Mouse (Mus musculus) cortical plate, adult 2 months (tissue): ENCODE results near the gene Unc45a. TPM values are rescaled to one million over a fixed set of nuclear protein-coding genes. Genes with fewer than 3 reads are reported as not detected.

Source experiments
- H3K27ac ChIP-seq: fragments of 200-500 bp; 2 replicates; pipeline ENCODE4 v1.5.1; 2012; ENCODE audit warnings: low read length, control low read depth, inconsistent platforms; ENCODE audit not compliant: insufficient read depth
- H3K4me1 ChIP-seq: fragments of 200-500 bp; 2 replicates; pipeline ENCODE4 v1.6.1; 2011; ENCODE audit warnings: low read length; ENCODE audit not compliant: control insufficient read depth, insufficient read depth
- H3K4me3 ChIP-seq: fragments of 200-500 bp; 2 replicates; pipeline ENCODE4 v1.5.1; 2011; ENCODE audit warnings: mild to moderate bottlenecking, low read length, control low read depth; ENCODE audit not compliant: insufficient read depth
- CTCF ChIP-seq: fragments of 200-500 bp; IDR thresholded peaks from 2 replicates; pipeline ENCODE4 v1.5.1; 2011; ENCODE audit warnings: mild to moderate bottlenecking, control low read depth, low read length; ENCODE audit not compliant: insufficient read depth; ENCODE audit errors: extremely low read depth
- POLR2A ChIP-seq: fragments of 200-500 bp; IDR thresholded peaks from 2 replicates; pipeline ENCODE4 v1.6.1; 2011; ENCODE audit warnings: mild to moderate bottlenecking, low read length, control low read depth; ENCODE audit not compliant: insufficient read depth; ENCODE audit errors: extremely low read depth
- polyA plus RNA-seq: library from polyadenylated mRNA; depleted of rRNA; stranded (reverse); fragments of >200 nt; gene quantifications from 2 replicates; pipeline ENCODE4 v1.2.3, GENCODE M21; 2012

The Unc45a gene
- polyA plus RNA-seq, 1 experiment = 55.4 TPM

- H3K27ac ChIP-seq = no peak overlapping the region
- no peaks in the 10 kb centered on the region for H3K4me1 ChIP-seq
- no peak overlapping the region for H3K4me3 ChIP-seq
- no peak for TF ChIP-seq CTCF
- no peak for TF ChIP-seq POLR2A
Observed at GRCm38 (mm10) chr7:80317439-80318115, 23.2 kb downstream of the Unc45a start.

DNA sequence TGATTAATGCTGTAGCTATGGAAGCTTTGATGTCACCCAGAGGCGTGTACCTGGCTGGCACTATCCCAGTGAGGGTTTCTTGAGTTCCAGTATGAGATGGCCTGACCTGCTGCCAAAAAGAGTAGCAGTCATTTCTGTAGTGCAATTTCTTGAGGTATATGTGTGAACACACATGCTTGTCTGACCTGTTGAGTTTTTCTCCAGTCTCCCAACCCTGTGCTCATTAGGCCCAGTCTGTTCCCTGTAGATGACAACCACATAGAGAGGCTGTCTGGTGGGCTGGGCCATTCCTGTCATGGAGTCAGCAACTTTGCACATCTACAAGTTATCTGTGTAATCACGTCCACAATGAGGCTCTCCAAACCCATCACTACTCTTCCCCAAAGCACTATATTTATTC is 25.1 kb downstream of the Unc45a start:
- no peak overlapping the region for H3K27ac ChIP-seq
- H3K4me3 ChIP-seq = no peak overlapping the region
- no peak for TF ChIP-seq CTCF
- no peak for TF ChIP-seq POLR2A

GRCm38 (mm10) chr7:80310771-80311170 is 30.0 kb downstream of the Unc45a start:
- Histone ChIP-seq H3K27ac (no peak overlapping the region), H3K4me1 (no peaks in the 10 kb centered on the region), H3K4me3 (no peak overlapping the region)
- TF ChIP-seq POLR2A = no peak
- TF ChIP-seq CTCF = no peak

More for the DNA sequence above, 25.1 kb downstream of the Unc45a start:
- no peaks in the 10 kb centered on the region for H3K4me1 ChIP-seq

GRCm38 (mm10) chr7:80307766-80308165 is 33.0 kb downstream of the Unc45a start:
- TF ChIP-seq CTCF = no peak
- no peak for TF ChIP-seq POLR2A
- Histone ChIP-seq H3K4me1 (no peaks in the 10 kb centered on the region), H3K4me3 (no peak overlapping the region), H3K27ac (no peak overlapping the region)

- Histone ChIP-seq H3K27ac (no peak overlapping the region), H3K4me3 (no peak overlapping the region), H3K4me1 (no peaks in the 10 kb centered on the region)
- TF ChIP-seq POLR2A = no peak
- TF ChIP-seq CTCF = no peak
Observed at GRCm38 (mm10) chr7:80301522-80301921, 39.3 kb downstream of the Unc45a start.

GRCm38 (mm10) chr7:80299568-80299967 is 41.2 kb downstream of the Unc45a start:
- TF ChIP-seq CTCF (no peak), POLR2A (no peak)
- Histone ChIP-seq H3K27ac (no peak overlapping the region), H3K4me1 (no peaks in the 10 kb centered on the region), H3K4me3 (no peak overlapping the region)

- no peak for TF ChIP-seq POLR2A
- TF ChIP-seq CTCF = no peak
- Histone ChIP-seq H3K4me3 (no peak overlapping the region), H3K27ac (no peak overlapping the region), H3K4me1 (no peaks in the 10 kb centered on the region)
Observed at GRCm38 (mm10) chr7:80298754-80299153, 42.1 kb downstream of the Unc45a start.

- Histone ChIP-seq H3K4me3 (no peak overlapping the region), H3K27ac (no peak overlapping the region), H3K4me1 (no peaks in the 10 kb centered on the region)
- TF ChIP-seq POLR2A = no peak
- no peak for TF ChIP-seq CTCF
Observed at GRCm38 (mm10) chr7:80297041-80297440, 43.8 kb downstream of the Unc45a start.

DNA sequence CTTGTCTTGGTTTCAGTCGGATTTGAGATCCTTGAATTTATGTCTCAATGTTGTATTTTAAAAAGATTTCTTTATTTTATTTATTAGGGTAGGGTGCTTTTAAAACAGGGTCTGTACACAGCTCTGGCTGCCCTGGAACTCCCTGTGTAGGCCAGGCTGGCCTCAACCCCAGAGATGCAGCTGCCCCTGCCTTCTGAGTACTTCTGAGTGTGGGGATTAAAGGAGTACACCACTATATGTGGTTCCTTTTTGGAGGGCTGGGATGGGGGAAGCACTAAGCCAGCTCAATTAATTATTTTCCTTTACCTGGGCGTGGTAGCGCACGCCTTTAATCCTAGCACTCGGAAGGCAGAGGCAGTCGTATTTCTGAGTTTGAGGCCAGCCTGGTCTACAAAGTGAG is 44.3 kb downstream of the Unc45a start:
- no peak overlapping the region for H3K27ac ChIP-seq
- H3K4me1 ChIP-seq = no peaks in the 10 kb centered on the region
- TF ChIP-seq CTCF = no peak
- TF ChIP-seq POLR2A = no peak
- no peak overlapping the region for H3K4me3 ChIP-seq
